Mouse (Mus musculus) adrenal gland, adult 18-20 months (tissue): ENCODE results near the gene 1110032F04Rik. TPM values are rescaled to one million over a fixed set of nuclear protein-coding genes. Genes with fewer than 3 reads are reported as not detected.

Source experiments
- DNase-seq, 2 experiments: peaks; one replicate each; pipeline ENCODE4 v3.0.0; 2021 to 2022; ENCODE audit warnings: low spot score in 2 of 2
- total RNA-seq, 2 experiments: library from RNA; stranded (reverse); gene quantifications; 1 replicate in 1 of 2; 2 replicates in 1 of 2; pipeline ENCODE4 v1.2.3; 2021

1110032F04Rik gene
- total RNA-seq, 2 experiments from 2014 or later: not detected

DNA sequence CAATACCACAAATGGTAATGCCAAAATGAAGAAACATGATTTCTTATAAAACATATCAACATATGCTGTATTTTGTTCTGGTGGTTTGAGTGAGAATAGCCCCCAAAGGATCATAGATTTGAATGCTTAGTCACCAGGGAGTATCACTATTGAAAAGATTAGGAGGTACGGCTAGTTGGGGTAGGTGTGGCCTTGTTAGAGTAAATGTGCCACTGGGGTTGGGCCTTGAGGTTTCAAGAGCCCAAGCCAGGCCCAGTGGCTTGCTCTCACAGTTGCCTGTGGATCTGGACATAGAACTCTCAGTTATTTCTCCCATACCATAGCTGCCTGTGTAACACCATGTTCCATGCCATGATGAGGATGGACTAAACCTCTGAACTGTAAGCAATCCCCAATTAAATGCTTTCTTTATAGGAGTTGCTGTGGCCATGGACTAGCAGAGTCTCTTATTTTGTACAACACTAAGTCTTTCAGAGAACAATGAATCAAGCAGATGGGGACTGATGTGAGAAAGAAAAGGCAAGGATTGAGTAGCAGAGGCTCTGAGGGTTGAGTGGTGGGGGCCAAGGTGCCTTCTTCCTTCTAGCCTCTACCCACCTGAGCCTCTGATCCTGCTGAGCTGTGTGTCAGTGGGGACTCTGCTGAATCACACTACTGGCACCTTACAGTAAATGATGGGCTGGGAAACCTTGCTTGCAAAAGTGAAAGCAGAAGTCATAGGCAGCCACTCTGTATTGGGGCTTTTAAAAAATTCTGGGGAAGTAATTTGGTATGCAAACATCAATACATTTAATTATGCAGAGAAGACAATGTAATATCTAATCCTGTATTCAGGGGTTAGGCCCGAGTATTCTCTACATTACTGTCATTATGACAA, 35.8 kb downstream of the 1110032F04Rik start:
- DNase-seq: no peak

DNA sequence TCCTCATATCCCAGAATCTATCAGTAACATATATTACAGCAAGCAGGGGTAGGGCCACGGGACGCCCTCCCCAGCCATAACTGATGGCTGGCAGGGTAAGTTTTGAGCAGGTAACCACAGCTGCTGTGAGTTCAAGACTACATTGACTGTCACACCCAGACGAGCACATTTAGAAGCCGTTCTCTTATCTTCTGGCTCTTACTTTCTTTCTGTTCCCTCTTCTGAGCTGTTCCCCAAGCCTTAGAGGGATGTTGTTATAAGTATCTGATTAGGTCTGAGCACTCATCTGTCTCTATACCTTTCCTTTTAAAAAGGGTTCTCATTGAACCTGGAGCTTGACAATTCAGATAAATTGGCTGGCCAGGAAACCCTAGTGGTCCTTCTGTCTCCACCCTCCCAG, 38.1 kb downstream of the 1110032F04Rik start:
- no peak for DNase-seq

Other genes with a start within 250 kb of the 1110032F04Rik start
- gene Il12a, start 178.9 kb upstream of the 1110032F04Rik start, total RNA-seq: under 1 TPM; 0.35 to 0.40 TPM
- 10 to 100 TPM; 21.1 to 22.1 TPM for gene Ift80, start 135.0 kb downstream of the 1110032F04Rik start, total RNA-seq
- gene Smc4, start 135.2 kb downstream of the 1110032F04Rik start, total RNA-seq: 10 to 100 TPM; 19.5 to 26.7 TPM
- gene Trim59, start 175.2 kb downstream of the 1110032F04Rik start, total RNA-seq: 1 to 10 TPM; 2.9 to 4.8 TPM